Mouse (Mus musculus) hematopoietic multipotent progenitor cell, adult 10-12 weeks (in vitro differentiated cells): ENCODE data around the gene Tmem189. TPM values are rescaled to one million over a fixed set of nuclear protein-coding genes. Genes with fewer than 3 reads are reported as not detected.

Experiments
- polyA plus RNA-seq: library from polyadenylated mRNA; stranded (reverse); fragments of >175 nt; gene quantifications from 2 replicates; pipeline ENCODE4 v1.2.3, GENCODE M21; 2012; ENCODE audit warnings: low replicate concordance

Gene Tmem189
- polyA plus RNA-seq = 136 and 193 TPM in 2 replicates

GRCm38 (mm10) chr2:167689501-167690218 is at the start of gene Tmem189:
Gene Tmem189 (minus strand): TSS chr2:167689822.

GRCm38 (mm10) chr2:167688498-167689451 is 847 bp downstream of the Tmem189 start, which contains the start of gene Cebpb:
Gene Cebpb (plus strand): TSS chr2:167688915.

GRCm38 (mm10) chr2:167661270-167662203 is 28.1 kb downstream of the Tmem189 start, which contains the start of gene Gm20431:
Gene Gm20431 (minus strand): TSS chr2:167661496.

GRCm38 (mm10) chr2:167631591-167632448 is 57.8 kb downstream of the Tmem189 start, which contains the start of gene Ube2v1:
Gene Ube2v1 (minus strand): TSS chr2:167632095.

Other genes with a start within 250 kb of the Tmem189 start
- gene Rnf114, start 197.2 kb downstream of the Tmem189 start, polyA plus RNA-seq = 52.2 and 56.5 TPM in 2 replicates
- 28.4 and 29.4 TPM in 2 replicates for gene Spata2, start 196.9 kb downstream of the Tmem189 start, polyA plus RNA-seq
- gene Snai1, start 151.6 kb downstream of the Tmem189 start, polyA plus RNA-seq = 2.9 and 4.0 TPM in 2 replicates
- 94.0 and 139 TPM in 2 replicates for gene Ube2v1, start 57.7 kb downstream of the Tmem189 start, polyA plus RNA-seq
- not detected in 2 replicates for gene Gm20431, start 28.3 kb downstream of the Tmem189 start, polyA plus RNA-seq
- 67.3 and 405 TPM in 2 replicates for gene Cebpb, start 907 bp downstream of the Tmem189 start, polyA plus RNA-seq
- gene Ptpn1, start 242.2 kb upstream of the Tmem189 start, polyA plus RNA-seq = 165 and 225 TPM in 2 replicates